Mouse (Mus musculus) heart, embryonic 11.5 days (tissue): ENCODE results near the gene Slc33a1. TPM values are rescaled to one million over a fixed set of nuclear protein-coding genes. Genes with fewer than 3 reads are reported as not detected.

ENCODE experiments used
- ATAC-seq: fragments of 200-750 bp; cut with Nextera tagmentation; replicated peaks from 2 replicates; pipeline ENCODE4 v1.8.0; 2017; ENCODE audit warnings: moderate library complexity; ENCODE audit not compliant: insufficient number of reproducible peaks, low FRiP score, low TSS enrichment
- H3K27ac ChIP-seq: fragments of 300-500 bp; sonication (generic); 2 replicates; pipeline ENCODE4 v1.5.1; 2014; ENCODE audit warnings: mild to moderate bottlenecking, low read depth, low read length
- H3K27me3 ChIP-seq: fragments of 300-500 bp; sonication (generic); 2 replicates; pipeline ENCODE4 v1.6.1; 2014; ENCODE audit warnings: mild to moderate bottlenecking, low read length, mixed read lengths; ENCODE audit not compliant: control insufficient read depth, insufficient read depth
- H3K36me3 ChIP-seq: fragments of 300-500 bp; sonication (generic); 2 replicates; pipeline ENCODE4 v1.6.1; 2014; ENCODE audit warnings: mild to moderate bottlenecking, low read length, moderate library complexity, mixed read lengths; ENCODE audit not compliant: control insufficient read depth, insufficient read depth
- H3K4me1 ChIP-seq: fragments of 300-500 bp; sonication (generic); 2 replicates; pipeline ENCODE4 v1.6.1; 2014; ENCODE audit warnings: low read length; ENCODE audit not compliant: control insufficient read depth, insufficient read depth
- H3K4me2 ChIP-seq: fragments of 300-500 bp; sonication (generic); 2 replicates; pipeline ENCODE4 v1.6.1; 2014; ENCODE audit warnings: mild to moderate bottlenecking, moderate library complexity
- H3K4me3 ChIP-seq: fragments of 300-500 bp; sonication (generic); 2 replicates; pipeline ENCODE4 v1.5.1; 2014; ENCODE audit warnings: low read depth, low read length
- H3K9ac ChIP-seq: fragments of 300-500 bp; sonication (generic); 2 replicates; pipeline ENCODE4 v1.6.1; 2014; ENCODE audit warnings: mild to moderate bottlenecking, low read depth, low read length, moderate library complexity
- H3K9me3 ChIP-seq: fragments of 300-500 bp; sonication (generic); replicated peaks from 2 replicates; pipeline ENCODE4 v1.6.1; 2016; ENCODE audit warnings: low read length; ENCODE audit not compliant: control insufficient read depth
- WGBS: fragments of 180-500 bp; shearing (Covaris S2); extraction: QIAGEN DNeasy Blood & Tissue Kit; methylation state at CpG from one replicate; pipeline ENCODE4 v1.1.7; 2014; ENCODE audit not compliant: insufficient replicate concordance; 5-methylcytosine and 5-hydroxymethylcytosine counted together
- polyA plus RNA-seq: library from polyadenylated mRNA; unstranded; fragments of >200 nt; fragmentation: Nextera tagmentation; extraction: Ambion mirVana; gene quantifications from 2 replicates; pipeline ENCODE4 v1.2.1, GENCODE M21; 2014

Slc33a1 gene
- polyA plus RNA-seq, 1 experiment from 2014 or later = 10.4 TPM

- no peak overlapping the region for H3K4me2 ChIP-seq
- H3K27ac ChIP-seq = no peak overlapping the region
- H3K36me3 ChIP-seq = no peaks in the 10 kb centered on the region
- no peaks in the 10 kb centered on the region for H3K9me3 ChIP-seq
- ATAC-seq = no peak
- no peaks in the 10 kb centered on the region for H3K27me3 ChIP-seq
- no peak overlapping the region for H3K4me3 ChIP-seq
- no peaks in the 10 kb centered on the region for H3K4me1 ChIP-seq
- H3K9ac ChIP-seq = no peak overlapping the region
- 61% methylated on average over 3 of the region's 3 CpGs for WGBS
These were observed 72.4 kb downstream of the Slc33a1 start for GRCm38 (mm10) chr3:63892154-63892553.

Other genes with a start within 250 kb of the Slc33a1 start
- gene Plch1, start 65.3 kb downstream of the Slc33a1 start, polyA plus RNA-seq = 0.90 and 0.99 TPM in 2 replicates
- gene E130311K13Rik, start 35.3 kb downstream of the Slc33a1 start, polyA plus RNA-seq = 3.7 and 4.8 TPM in 2 replicates
- 45.8 and 48.7 TPM in 2 replicates for gene Gmps, start 11.3 kb upstream of the Slc33a1 start, polyA plus RNA-seq
- 0.06 TPM in 1 of 2 replicates, not detected in the other for gene Vmn2r1, start 116.8 kb upstream of the Slc33a1 start, polyA plus RNA-seq
- not detected in 2 replicates for gene Vmn2r2, start 177.2 kb upstream of the Slc33a1 start, polyA plus RNA-seq